Mouse (Mus musculus): ENCODE data around the gene Ccnl1.

- TF ChIP-seq POLR2A (IDR thresholded peaks at IDR 0.05; ENCODE audit: extremely low read depth, insufficient read depth, low read length) (no peak), CTCF (IDR thresholded peaks at IDR 0.05; ENCODE audit: low read depth, low read length) (no peak)
These were observed 563 bp downstream of the Ccnl1 start for GRCm38 (mm10) chr3:65957271-65958101.
